Mouse (Mus musculus) cerebellum, adult 2 months (tissue): ENCODE results near the gene Adam6b. TPM values are rescaled to one million over a fixed set of nuclear protein-coding genes. Genes with fewer than 3 reads are reported as not detected.
"Not testable (repeated sequence)": the region's sequence is repeated elsewhere in the genome, so short reads cannot be mapped to it uniquely, and the experiment has no call there.

Source experiments
- DNase-seq, 2 experiments: peaks; one replicate each; pipeline ENCODE4 v3.0.0; 2021
- H3K27ac ChIP-seq: fragments of 200-500 bp; 2 replicates; pipeline ENCODE4 v1.5.1; 2012; ENCODE audit warnings: low read length, control low read depth, inconsistent platforms; ENCODE audit not compliant: insufficient read depth
- H3K27me3 ChIP-seq: fragments of 200-500 bp; 2 replicates; pipeline ENCODE4 v1.6.1; 2012; ENCODE audit warnings: inconsistent platforms, mild to moderate bottlenecking, low read length, moderate library complexity; ENCODE audit not compliant: control insufficient read depth, insufficient read depth
- H3K4me1 ChIP-seq: fragments of 200-500 bp; 2 replicates; pipeline ENCODE4 v1.6.1; 2011; ENCODE audit warnings: low read length; ENCODE audit not compliant: control insufficient read depth, insufficient read depth
- H3K4me3 ChIP-seq: fragments of 200-500 bp; replicated peaks from 2 replicates; pipeline ENCODE3; 2011; ENCODE audit warnings: mild to moderate bottlenecking, low read depth, low read length, control low read depth; ENCODE audit not compliant: insufficient read depth
- CTCF ChIP-seq: fragments of 200-500 bp; IDR thresholded peaks from 2 replicates; pipeline ENCODE4 v1.5.1; 2011; ENCODE audit warnings: low read depth, mild to moderate bottlenecking, control low read depth, low read length, moderate library complexity, borderline replicate concordance; ENCODE audit not compliant: insufficient read depth
- POLR2A ChIP-seq: fragments of 200-500 bp; IDR thresholded peaks from 2 replicates; pipeline ENCODE4 v1.6.1; 2011; ENCODE audit warnings: low read length, control low read depth, borderline replicate concordance; ENCODE audit not compliant: insufficient read depth
- WGBS: fragments of 180-500 bp; shearing (Covaris S2); methylation state at CpG from one replicate; pipeline ENCODE4 v1.1.7; 2018; 5-methylcytosine and 5-hydroxymethylcytosine counted together
- polyA plus RNA-seq: library from polyadenylated mRNA; depleted of rRNA; stranded (reverse); fragments of >200 nt; gene quantifications from 2 replicates; pipeline ENCODE4 v1.2.3, GENCODE M21; 2012; rRNA removed

Gene Adam6b
- not detected in 2 replicates for polyA plus RNA-seq

- not testable (repeated sequence) for H3K4me3 ChIP-seq, H3K27me3 ChIP-seq, DNase-seq, H3K27ac ChIP-seq, H3K4me1 ChIP-seq
- 64% methylated on average over 1 of the region's 1 CpGs for WGBS
These were observed at the start of gene Adam6b for GRCm38 (mm10) chr12:113489211-113489610. Adam6b (plus strand) TSS chr12:113489511.

DNA sequence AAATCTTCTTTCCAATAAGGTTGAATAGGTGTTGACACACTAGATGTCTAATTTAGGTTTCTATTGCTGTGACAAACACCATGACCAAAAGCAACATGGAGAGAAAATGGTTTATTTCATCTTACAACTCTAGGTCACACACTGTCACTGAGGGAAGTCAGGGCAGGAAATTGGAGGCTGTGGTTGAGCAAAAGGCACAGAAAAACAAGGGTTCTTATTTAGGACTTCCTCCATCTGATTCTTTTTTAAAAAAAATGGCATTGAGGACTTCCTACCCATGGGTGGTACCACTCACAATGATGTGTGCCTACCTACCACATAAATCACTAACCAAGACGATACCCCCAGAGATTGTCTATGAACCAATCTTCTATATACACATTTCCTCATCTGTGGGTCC is 43.2 kb upstream of the Adam6b start:
- no peak for DNase-seq
- H3K4me1 ChIP-seq = no peaks in the 10 kb centered on the region
- TF ChIP-seq POLR2A = no peak
- TF ChIP-seq CTCF = no peak
- H3K4me3 ChIP-seq = no peak overlapping the region
- 91% methylated on average over 1 of the region's 1 CpGs for WGBS
- no peak overlapping the region for H3K27ac ChIP-seq
- H3K27me3 ChIP-seq = no peaks in the 10 kb centered on the region

DNA sequence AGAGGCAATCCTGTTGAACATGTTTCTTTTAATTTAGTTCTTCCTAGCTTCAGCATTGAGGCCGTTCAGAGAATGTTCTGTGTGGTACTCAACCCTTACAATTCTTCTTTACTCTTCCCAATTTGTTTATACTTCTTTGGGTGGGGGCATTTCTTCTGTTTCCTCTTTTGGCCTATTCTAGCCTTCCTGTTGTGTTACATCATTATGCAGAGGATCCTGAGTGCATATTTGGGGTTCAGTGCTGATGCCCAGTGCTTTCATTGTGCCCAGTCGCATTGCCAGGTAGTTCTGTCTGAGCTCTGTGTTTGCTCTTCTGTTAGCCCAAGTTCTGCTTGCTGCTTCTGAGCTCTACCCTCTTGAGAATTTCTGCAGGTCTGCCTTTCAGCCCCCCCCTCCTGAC is 13.1 kb upstream of the Adam6b start:
- WGBS = 71% methylated on average over 2 of the region's 2 CpGs
- no peaks in the 10 kb centered on the region for H3K4me1 ChIP-seq
- no peaks in the 10 kb centered on the region for H3K27me3 ChIP-seq
- H3K4me3 ChIP-seq = no peak overlapping the region
- TF ChIP-seq POLR2A (no peak), CTCF (no peak)
- no peak for DNase-seq
- H3K27ac ChIP-seq = no peak overlapping the region

DNA sequence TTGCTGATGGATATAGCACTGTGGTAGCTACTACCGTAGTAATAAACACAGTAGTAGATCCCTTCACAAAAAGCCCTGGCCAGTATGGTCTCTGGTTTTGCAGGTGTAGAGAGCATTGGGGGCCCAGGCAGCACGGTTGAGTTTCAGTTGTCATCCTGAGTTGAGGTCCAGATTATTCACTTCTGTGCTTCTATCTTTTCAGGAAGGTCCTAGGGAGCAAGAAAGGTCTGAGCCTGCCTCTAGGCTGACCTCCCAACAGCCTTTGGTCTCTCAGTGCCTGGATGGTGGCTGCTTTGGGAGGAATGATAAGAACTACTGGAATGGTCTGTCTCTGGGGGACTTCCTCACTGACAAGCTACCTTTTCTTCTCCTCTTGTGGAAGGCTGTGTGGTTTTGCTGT is 7.2 kb upstream of the Adam6b start:
- no peaks in the 10 kb centered on the region for H3K4me1 ChIP-seq
- H3K27me3 ChIP-seq = no peaks in the 10 kb centered on the region
- DNase-seq = no peak
- WGBS = 70% methylated on average over 2 of the region's 2 CpGs
- H3K27ac ChIP-seq = no peak overlapping the region
- no peak for TF ChIP-seq CTCF
- TF ChIP-seq POLR2A = no peak
- no peak overlapping the region for H3K4me3 ChIP-seq

DNA sequence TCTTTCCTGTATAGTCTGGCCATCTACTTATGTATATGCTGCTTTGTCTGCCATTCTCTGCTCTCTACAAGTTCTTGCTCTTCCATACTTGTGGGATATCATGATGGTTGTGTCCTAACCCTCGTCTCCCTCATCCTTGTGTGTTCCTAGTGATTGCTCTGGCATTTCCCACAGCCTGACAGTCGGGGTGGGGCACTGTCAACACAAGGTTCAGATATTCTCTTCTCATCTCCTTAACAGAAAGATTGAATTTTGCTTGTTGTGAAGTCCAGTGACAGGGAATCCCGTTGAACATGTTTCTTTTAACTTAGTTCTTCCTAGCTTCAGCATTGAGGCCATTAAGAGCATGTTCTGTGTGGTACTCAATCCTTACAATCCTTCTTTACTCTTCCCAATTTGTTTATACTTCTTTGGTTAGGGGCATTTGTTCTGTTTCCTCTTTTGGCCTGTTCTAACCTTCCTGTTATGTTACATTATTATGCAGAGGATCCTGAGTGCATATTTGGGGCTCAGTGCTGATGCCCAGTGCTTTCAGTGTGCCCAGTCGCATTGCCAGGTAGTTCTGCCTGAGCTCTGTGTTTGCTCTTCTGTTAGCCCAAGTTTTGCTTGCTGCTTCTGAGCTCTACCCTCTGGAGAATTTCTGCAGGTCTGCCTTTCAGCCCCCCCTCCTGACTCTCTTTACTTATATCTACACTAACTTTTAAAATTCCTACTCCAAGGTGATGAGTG is 6.5 kb upstream of the Adam6b start:
- Histone ChIP-seq H3K4me1 (no peaks in the 10 kb centered on the region), H3K27ac (no peak overlapping the region), H3K27me3 (no peaks in the 10 kb centered on the region), H3K4me3 (no peak overlapping the region)
- DNase-seq = no peak
- TF ChIP-seq CTCF (no peak), POLR2A (no peak)
- 37% methylated on average over 4 of the region's 4 CpGs for WGBS

DNA sequence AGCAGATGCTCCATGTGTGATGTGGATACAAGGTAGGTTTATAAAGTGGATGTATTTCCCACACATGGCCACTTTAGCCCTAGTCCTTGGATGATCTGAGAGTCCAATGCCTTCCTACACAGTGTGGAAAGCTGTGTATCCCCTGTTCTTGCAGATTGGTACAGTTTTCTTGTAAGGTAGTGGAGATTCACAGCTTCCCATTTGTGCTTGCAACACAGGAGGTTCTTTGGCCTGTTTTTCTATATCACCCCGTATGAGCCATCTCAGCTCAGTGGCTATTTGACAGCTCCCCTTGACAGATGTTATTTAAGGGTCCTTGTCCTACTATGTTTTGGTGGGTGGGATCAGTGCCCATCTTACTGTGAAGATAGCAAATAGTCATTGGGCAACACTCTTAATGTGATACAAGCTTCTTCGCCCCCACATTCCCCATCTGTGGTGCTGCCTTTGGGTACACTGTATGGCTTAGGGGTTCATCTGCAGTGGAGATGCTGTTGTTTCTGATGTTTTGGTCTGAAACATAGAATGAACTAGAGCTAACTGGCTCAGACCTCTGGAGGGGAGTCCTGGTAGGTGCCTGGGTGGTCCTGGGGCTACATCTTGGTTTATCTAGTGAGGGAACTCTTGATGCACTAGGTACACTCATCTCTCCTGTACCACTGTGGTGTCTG is 5.7 kb upstream of the Adam6b start:
- 80% methylated on average over 2 of the region's 2 CpGs for WGBS
- no peak for DNase-seq
- Histone ChIP-seq H3K27me3 (no peaks in the 10 kb centered on the region), H3K4me1 (no peaks in the 10 kb centered on the region), H3K27ac (no peak overlapping the region), H3K4me3 (no peak overlapping the region)
- TF ChIP-seq CTCF = no peak
- no peak for TF ChIP-seq POLR2A

- Histone ChIP-seq H3K27me3 (no peaks in the 10 kb centered on the region), H3K4me1 (no peaks in the 10 kb centered on the region), H3K27ac (no peak overlapping the region), H3K4me3 (no peak overlapping the region)
- DNase-seq = no peak
- 37% methylated on average over 2 of the region's 2 CpGs for WGBS
- TF ChIP-seq POLR2A = no peak
- no peak for TF ChIP-seq CTCF
These were observed 4.3 kb upstream of the Adam6b start for GRCm38 (mm10) chr12:113484971-113485485.

GRCm38 (mm10) chr12:113487693-113488092 is 1.6 kb upstream of the Adam6b start:
- H3K4me1 ChIP-seq, H3K27ac ChIP-seq, H3K27me3 ChIP-seq, H3K4me3 ChIP-seq: not testable (repeated sequence)
- peak; percentile 37; the same call in 1 of the 2 replicates for TF ChIP-seq CTCF
- peak; percentile 17 to 52 for DNase-seq
